ENCODE assay signal across 10 mouse cellular contexts in genomic region chr7:113773436-113773835, GRCm38 (mm10). TPM values are rescaled to one million over a fixed set of nuclear protein-coding genes. Genes with fewer than 3 reads are reported as not detected.
DNase-seq lines count a peak whose midpoint lies in the region; ATAC-seq lines count a peak whose summit lies in the region.
"Had no signal": no experiment of that assay in that cellular context is flagged by ENCODE, and none has a peak within 500 bp of the region (broad histone marks: within the 10 kb centered on the region; RNA-seq: fewer than 3 reads in every experiment).

No protein-coding gene starts in this region.

- no peaks in the 10 kb centered on the region for H3K36me3 ChIP-seq in forebrain, embryonic 14.5 days (ENCODE audit: control insufficient read depth, insufficient read depth, low read length)
- H3K36me3 ChIP-seq in midbrain, embryonic 10.5 days: peaks cover 22% of the 10 kb centered on the region
- H3K36me3 ChIP-seq: hindbrain, embryonic 13.5 days; stomach, embryonic 15.5 days had no signal

- ATAC-seq in forebrain, embryonic 14.5 days: no peak

- H3K27ac ChIP-seq in forebrain, embryonic 14.5 days (ENCODE audit: low read depth, low read length): no peak overlapping the region
- H3K27ac ChIP-seq in midbrain, embryonic 10.5 days (replicated peaks): no peak overlapping the region
- H3K27ac ChIP-seq: hindbrain, embryonic 13.5 days; stomach, embryonic 15.5 days had no signal

- no peak overlapping the region for H3K4me2 ChIP-seq in forebrain, embryonic 14.5 days (ENCODE audit: low read length)
- H3K4me2 ChIP-seq: hindbrain, embryonic 13.5 days; stomach, embryonic 15.5 days had no signal

- H3K9me3 ChIP-seq in forebrain, embryonic 14.5 days (replicated peaks; ENCODE audit: control insufficient read depth, low read length): no peaks in the 10 kb centered on the region; the same call in 1 of the 2 replicates
- no peaks in the 10 kb centered on the region for H3K9me3 ChIP-seq in midbrain, embryonic 10.5 days (replicated peaks)
- H3K9me3 ChIP-seq: hindbrain, embryonic 13.5 days; stomach, embryonic 15.5 days had no signal

- H3K4me1 ChIP-seq in forebrain, embryonic 14.5 days (ENCODE audit: control insufficient read depth, insufficient read depth, low read length): peaks cover 8% of the 10 kb centered on the region; the same call in 1 of the 2 replicates
- H3K4me1 ChIP-seq in midbrain, embryonic 10.5 days: peaks cover 33% of the 10 kb centered on the region
- H3K4me1 ChIP-seq: stomach, embryonic 15.5 days had no signal

- WGBS in forebrain, embryonic 14.5 days: 51% methylated on average over 8 of the region's 8 CpGs
- 54% methylated on average over 8 of the region's 8 CpGs for WGBS in midbrain, embryonic 10.5 days

- H3K27me3 ChIP-seq in forebrain, embryonic 14.5 days (replicated peaks; ENCODE audit: control insufficient read depth, insufficient read depth, low read length): peaks cover 5% of the 10 kb centered on the region
- H3K27me3 ChIP-seq in midbrain, embryonic 10.5 days (ENCODE audit: low read depth, poor library complexity, severe bottlenecking): peaks cover 16% of the 10 kb centered on the region
- H3K27me3 ChIP-seq: stomach, embryonic 15.5 days had no signal

- DNase-seq in adrenal gland, postnatal 14 days: peak; percentile 9
- DNase-seq in adrenal gland, postnatal 10 days: no peak
- peak; percentile 15 for DNase-seq in A20 (ENCODE audit: low read depth, low spot score)
- peak; percentile 55 for DNase-seq in ZHBTc4 (ENCODE audit: low read depth, low spot score)
- peak; percentile 47 to 51 for DNase-seq in spleen, postnatal 36 days (ENCODE audit: low spot score in 2 of 2)
- no peak for DNase-seq in forebrain, embryonic 14.5 days (ENCODE audit: low spot score)
- no peak for DNase-seq in midbrain, embryonic 10.5 days (ENCODE audit: low spot score)
- no peak for DNase-seq in c-Kit-positive CD71-positive TER-119-positive erythroid progenitor cells, embryonic 14.5 days (ENCODE audit: low spot score)

- H3K4me3 ChIP-seq in forebrain, embryonic 14.5 days (ENCODE audit: low read depth, low read length): no peak overlapping the region
- no peak overlapping the region for H3K4me3 ChIP-seq in midbrain, embryonic 10.5 days
- H3K4me3 ChIP-seq: hindbrain, embryonic 13.5 days; stomach, embryonic 15.5 days had no signal

- H3K9ac ChIP-seq in forebrain, embryonic 14.5 days (ENCODE audit: low read length): no peak overlapping the region
- H3K9ac ChIP-seq: hindbrain, embryonic 13.5 days; stomach, embryonic 15.5 days had no signal

RNA-seq across cellular contexts. Expression of gene Spon1, which starts 7.6 kb away (rescaled TPM):
- 9.9 and 14.5 TPM in 2 replicates for total RNA-seq in adrenal gland, postnatal 14 days (2021)
- 10 to 100 TPM; 12.9 to 14.2 TPM for total RNA-seq in adrenal gland, postnatal 10 days (2021)
- polyA plus RNA-seq in forebrain, embryonic 14.5 days (2014; fragmentation: Nextera tagmentation; extraction: Ambion mirVana): 10.4 and 15.2 TPM in 2 replicates
- 73.1 and 75.6 TPM in 2 replicates for polyA plus RNA-seq in midbrain, embryonic 10.5 days (2016; fragmentation: Nextera tagmentation; extraction: Ambion mirVana)

Comparison
In these comparisons a context has a peak if more than half of its experiments do, and no peak if none do; other contexts are left out.
1. DNase-seq: peak in adrenal gland, postnatal 14 days (single experiment), A20 (single experiment), ZHBTc4 (single experiment) and spleen, postnatal 36 days (2 of 2); none in adrenal gland, postnatal 10 days (single experiment), forebrain, embryonic 14.5 days (single experiment), midbrain, embryonic 10.5 days (single experiment) and c-Kit-positive CD71-positive TER-119-positive erythroid progenitor cells, embryonic 14.5 days (single experiment).